Mouse (Mus musculus) erythroblast, embryonic 14.5 days (primary cell): ENCODE data around the gene Dync1h1. TPM values are rescaled to one million over a fixed set of nuclear protein-coding genes. Genes with fewer than 3 reads are reported as not detected.

Experiments
- H3K27me3 ChIP-seq: 2 replicates; pipeline ENCODE4 v1.6.1; 2012; ENCODE audit warnings: inconsistent platforms; ENCODE audit not compliant: control insufficient read depth
- H3K36me3 ChIP-seq: 2 replicates; pipeline ENCODE4 v1.6.1; 2012; ENCODE audit warnings: mild to moderate bottlenecking, inconsistent platforms; ENCODE audit not compliant: control insufficient read depth
- H3K4me1 ChIP-seq: 2 replicates; pipeline ENCODE4 v1.6.1; 2012; ENCODE audit warnings: inconsistent platforms; ENCODE audit not compliant: control insufficient read depth
- H3K4me3 ChIP-seq: replicated peaks from 2 replicates; pipeline ENCODE3; 2012; ENCODE audit warnings: moderate library complexity, mild to moderate bottlenecking, inconsistent platforms
- H3K9me3 ChIP-seq: 2 replicates; pipeline ENCODE4 v1.6.1; 2012; ENCODE audit warnings: low read length, inconsistent platforms, mixed read lengths; ENCODE audit not compliant: control insufficient read depth
- GATA1 ChIP-seq: IDR thresholded peaks from 2 replicates; pipeline ENCODE4 v1.6.1; 2012; ENCODE audit warnings: low read length, inconsistent platforms, mixed read lengths
- TAL1 ChIP-seq: IDR thresholded peaks from 3 replicates; pipeline ENCODE4 v1.6.1; 2012; ENCODE audit warnings: low read length, inconsistent platforms, mixed read lengths
- polyA plus RNA-seq: library from polyadenylated mRNA; stranded (reverse); fragments of >175 nt; gene quantifications from 2 replicates; pipeline ENCODE4 v1.2.3, GENCODE M21; 2012

Gene Dync1h1
- polyA plus RNA-seq, 1 experiment: 38.7 TPM

- no peaks in the 10 kb centered on the region for H3K9me3 ChIP-seq
- peaks cover 5% of the 10 kb centered on the region; the same call in 1 of the 2 replicates for H3K27me3 ChIP-seq
- peak overlapping the region; percentile 65 for H3K4me3 ChIP-seq
- no peaks in the 10 kb centered on the region for H3K36me3 ChIP-seq
- TF ChIP-seq TAL1 (no peak), GATA1 (no peak; the same call in 1 of the 2 replicates)
- peaks cover 34% of the 10 kb centered on the region for H3K4me1 ChIP-seq
These were observed 105.3 kb downstream of the Dync1h1 start for GRCm38 (mm10) chr12:110706337-110707231.

- Histone ChIP-seq H3K4me3 (no peak overlapping the region), H3K4me1 (peaks cover 25% of the 10 kb centered on the region), H3K36me3 (no peaks in the 10 kb centered on the region), H3K9me3 (no peaks in the 10 kb centered on the region), H3K27me3 (peaks cover 5% of the 10 kb centered on the region; the same call in 1 of the 2 replicates)
- TF ChIP-seq TAL1 (no peak), GATA1 (no peak)
These were observed 106.2 kb downstream of the Dync1h1 start for GRCm38 (mm10) chr12:110707451-110707850.

GRCm38 (mm10) chr12:110711270-110711669 is 110.0 kb downstream of the Dync1h1 start:
- H3K9me3 ChIP-seq: peaks cover 5% of the 10 kb centered on the region
- H3K36me3 ChIP-seq: no peaks in the 10 kb centered on the region
- no peak overlapping the region for H3K4me3 ChIP-seq
- TF ChIP-seq TAL1 (no peak), GATA1 (no peak)
- H3K4me1 ChIP-seq: peaks cover 15% of the 10 kb centered on the region
- peaks cover 5% of the 10 kb centered on the region; the same call in 1 of the 2 replicates for H3K27me3 ChIP-seq

GRCm38 (mm10) chr12:110713784-110714183 is 112.5 kb downstream of the Dync1h1 start:
- TF ChIP-seq GATA1 (no peak), TAL1 (no peak)
- Histone ChIP-seq H3K4me1 (no peaks in the 10 kb centered on the region), H3K36me3 (no peaks in the 10 kb centered on the region), H3K4me3 (no peak overlapping the region), H3K9me3 (peaks cover 5% of the 10 kb centered on the region), H3K27me3 (peaks cover 17% of the 10 kb centered on the region)

- Histone ChIP-seq H3K27me3 (peaks cover 22% of the 10 kb centered on the region), H3K4me1 (no peaks in the 10 kb centered on the region), H3K36me3 (no peaks in the 10 kb centered on the region), H3K9me3 (peaks cover 5% of the 10 kb centered on the region), H3K4me3 (no peak overlapping the region)
- TF ChIP-seq TAL1 (no peak), GATA1 (no peak)
These were observed 113.0 kb downstream of the Dync1h1 start for GRCm38 (mm10) chr12:110714215-110714614.

GRCm38 (mm10) chr12:110716004-110716403 is 114.8 kb downstream of the Dync1h1 start:
- no peaks in the 10 kb centered on the region for H3K36me3 ChIP-seq
- no peak overlapping the region for H3K4me3 ChIP-seq
- peaks cover 5% of the 10 kb centered on the region for H3K9me3 ChIP-seq
- peaks cover 34% of the 10 kb centered on the region for H3K27me3 ChIP-seq
- TF ChIP-seq GATA1 (no peak), TAL1 (no peak)
- H3K4me1 ChIP-seq: no peaks in the 10 kb centered on the region

Other genes with a start within 250 kb of the Dync1h1 start
- 1.6 and 1.7 TPM in 2 replicates for gene Ppp2r5c, start 154.3 kb upstream of the Dync1h1 start, polyA plus RNA-seq
- not detected in 2 replicates for gene 1700001K19Rik, start 81.2 kb downstream of the Dync1h1 start, polyA plus RNA-seq
- gene Hsp90aa1, start 101.3 kb downstream of the Dync1h1 start, polyA plus RNA-seq: 16.7 and 20.5 TPM in 2 replicates
- gene Wdr20, start 136.5 kb downstream of the Dync1h1 start, polyA plus RNA-seq: 0.67 and 1.6 TPM in 2 replicates
- 0.06 TPM in 1 of 2 replicates, not detected in the other for gene Mok, start 239.5 kb downstream of the Dync1h1 start, polyA plus RNA-seq
- 0.06 and 0.13 TPM in 2 replicates for gene Zfp839, start 248.8 kb downstream of the Dync1h1 start, polyA plus RNA-seq